ENCODE assay signal across 11 mouse cellular contexts in the genomic region with DNA sequence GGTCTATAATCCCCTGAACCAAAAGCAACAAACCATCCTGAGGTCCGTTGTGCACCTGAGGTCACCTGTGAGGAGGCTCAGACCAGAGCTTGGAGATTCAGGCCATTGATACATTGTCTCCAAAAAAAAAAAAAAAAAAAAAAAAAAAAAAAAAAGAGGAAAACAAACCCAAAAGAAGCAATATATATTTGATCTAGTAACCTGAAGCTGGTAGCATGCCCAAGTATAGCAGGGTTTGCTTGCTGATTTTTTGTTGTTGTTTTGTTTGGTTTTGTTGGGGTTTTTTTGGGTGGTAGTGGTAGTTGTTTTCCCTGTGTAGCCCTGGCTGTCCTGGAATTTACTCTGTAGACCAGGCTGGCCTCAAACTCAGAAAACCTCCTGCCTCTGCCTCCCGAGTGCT. TPM values are rescaled to one million over a fixed set of nuclear protein-coding genes. Genes with fewer than 3 reads are reported as not detected.
DNase-seq lines count a peak whose midpoint lies in the region; ATAC-seq lines count a peak whose summit lies in the region.
"Had no signal": no experiment of that assay in that cellular context is flagged by ENCODE, and none has a peak within 500 bp of the region (broad histone marks: within the 10 kb centered on the region; RNA-seq: fewer than 3 reads in every experiment).

No protein-coding gene starts in this region.

- 68% methylated on average over 2 of the region's 2 CpGs for WGBS in heart, embryonic 11.5 days (ENCODE audit: insufficient replicate concordance)
- WGBS in neural tube, embryonic 11.5 days = 78% methylated on average over 2 of the region's 2 CpGs
- 82% methylated on average over 2 of the region's 2 CpGs for WGBS in limb, embryonic 11.5 days
- 75% methylated on average over 2 of the region's 2 CpGs for WGBS in stomach, embryonic 16.5 days

- no peak for ATAC-seq in heart, embryonic 11.5 days (replicated peaks; ENCODE audit: insufficient number of reproducible peaks, low FRiP score, low TSS enrichment)
- ATAC-seq in neural tube, embryonic 11.5 days (ENCODE audit: insufficient read depth, low FRiP score, low TSS enrichment) = no peak
- no peak for ATAC-seq in limb, embryonic 11.5 days (ENCODE audit: insufficient number of reproducible peaks, low FRiP score, low TSS enrichment, low read depth)
- ATAC-seq in stomach, embryonic 16.5 days (ENCODE audit: insufficient read depth, low FRiP score) = no peak

- peaks cover 5% of the 10 kb centered on the region; the same call in 1 of the 2 replicates for H3K36me3 ChIP-seq in heart, embryonic 11.5 days (ENCODE audit: control insufficient read depth, insufficient read depth, low read length)
- no peaks in the 10 kb centered on the region for H3K36me3 ChIP-seq in neural tube, embryonic 11.5 days (ENCODE audit: control insufficient read depth, insufficient read depth, low read length)
- no peaks in the 10 kb centered on the region; the same call in 1 of the 2 replicates for H3K36me3 ChIP-seq in limb, embryonic 11.5 days (ENCODE audit: control insufficient read depth, insufficient read depth, low read length)
- no peaks in the 10 kb centered on the region for H3K36me3 ChIP-seq in stomach, embryonic 16.5 days (ENCODE audit: control insufficient read depth, insufficient read depth, low read length)

- no peaks in the 10 kb centered on the region for H3K9me3 ChIP-seq in heart, embryonic 11.5 days (replicated peaks; ENCODE audit: control insufficient read depth, low read length)
- no peaks in the 10 kb centered on the region for H3K9me3 ChIP-seq in neural tube, embryonic 11.5 days (ENCODE audit: control insufficient read depth, low read length)
- H3K9me3 ChIP-seq in limb, embryonic 11.5 days (ENCODE audit: control insufficient read depth, low read length) = no peaks in the 10 kb centered on the region
- no peaks in the 10 kb centered on the region for H3K9me3 ChIP-seq in stomach, embryonic 16.5 days (replicated peaks; ENCODE audit: control insufficient read depth, low read length)

- intact Hi-C loops in heart, postnatal 10 days (cut with DNase I) = no loop called here

- peak overlapping the region; percentile 54 for H3K4me3 ChIP-seq in heart, embryonic 11.5 days (ENCODE audit: low read depth, low read length)
- peak overlapping the region; percentile 63 for H3K4me3 ChIP-seq in neural tube, embryonic 11.5 days (ENCODE audit: low read depth, low read length)
- H3K4me3 ChIP-seq in limb, embryonic 11.5 days (ENCODE audit: low read depth, low read length) = peak overlapping the region; percentile 65
- H3K4me3 ChIP-seq in stomach, embryonic 16.5 days (replicated peaks; ENCODE audit: low read length) = peak overlapping the region; percentile 74

- peak overlapping the region; percentile 66 for H3K4me2 ChIP-seq in heart, embryonic 11.5 days
- peak overlapping the region; percentile 59 for H3K4me2 ChIP-seq in neural tube, embryonic 11.5 days (ENCODE audit: low read depth)
- peak overlapping the region; percentile 56 for H3K4me2 ChIP-seq in limb, embryonic 11.5 days (ENCODE audit: low read depth, severe bottlenecking)
- H3K4me2 ChIP-seq in stomach, embryonic 16.5 days (ENCODE audit: low read depth, low read length) = peak overlapping the region; percentile 55

- H3K27ac ChIP-seq in heart, embryonic 11.5 days (ENCODE audit: low read depth, low read length) = no peak overlapping the region
- H3K27ac ChIP-seq in neural tube, embryonic 11.5 days (ENCODE audit: low read depth, low read length) = no peak overlapping the region
- no peak overlapping the region for H3K27ac ChIP-seq in limb, embryonic 11.5 days (replicated peaks; ENCODE audit: low read depth, low read length)
- H3K27ac ChIP-seq in stomach, embryonic 16.5 days (ENCODE audit: low read length) = no peak overlapping the region

- no peak for DNase-seq in heart, postnatal 10 days
- no peak for DNase-seq in neural tube, embryonic 11.5 days (ENCODE audit: low spot score)
- no peak for DNase-seq in neural tube, embryonic 10.5 days (ENCODE audit: extremely low spot score, low spot score)
- DNase-seq in limb, embryonic 11.5 days (ENCODE audit: low spot score) = no peak
- no peak for DNase-seq in gastrocnemius, adult 8-10 months (ENCODE audit: low spot score in 2 of 2)
- DNase-seq in embryo, embryonic 11 days = no peak
- DNase-seq: adrenal gland, postnatal 25 days; kidney, adult 9 months; lung, postnatal 4 days had no signal

- H3K4me1 ChIP-seq in heart, embryonic 11.5 days (ENCODE audit: control insufficient read depth, insufficient read depth, low read length) = peaks cover 4% of the 10 kb centered on the region; the same call in 1 of the 2 replicates
- peaks cover 3% of the 10 kb centered on the region; the same call in 1 of the 2 replicates for H3K4me1 ChIP-seq in neural tube, embryonic 11.5 days (ENCODE audit: control insufficient read depth, insufficient read depth, low read length)
- H3K4me1 ChIP-seq in limb, embryonic 11.5 days (ENCODE audit: control insufficient read depth, insufficient read depth, low read length) = peaks cover 4% of the 10 kb centered on the region; the same call in 1 of the 2 replicates
- peaks cover 7% of the 10 kb centered on the region; the same call in 1 of the 2 replicates for H3K4me1 ChIP-seq in stomach, embryonic 16.5 days (ENCODE audit: control insufficient read depth, insufficient read depth, low read length)

- peak overlapping the region; percentile 50; the same call in 1 of the 2 replicates for H3K9ac ChIP-seq in heart, embryonic 11.5 days (ENCODE audit: low read depth, low read length)
- no peak overlapping the region for H3K9ac ChIP-seq in neural tube, embryonic 11.5 days (ENCODE audit: low read length)
- no peak overlapping the region for H3K9ac ChIP-seq in limb, embryonic 11.5 days (ENCODE audit: low read length)
- H3K9ac ChIP-seq in stomach, embryonic 16.5 days (ENCODE audit: low read length) = no peak overlapping the region

- H3K27me3 ChIP-seq in heart, embryonic 11.5 days (ENCODE audit: control insufficient read depth, insufficient read depth, low read length) = no peaks in the 10 kb centered on the region
- H3K27me3 ChIP-seq in neural tube, embryonic 11.5 days (ENCODE audit: control insufficient read depth, insufficient read depth, low read length) = no peaks in the 10 kb centered on the region
- H3K27me3 ChIP-seq in limb, embryonic 11.5 days (ENCODE audit: control insufficient read depth, insufficient read depth, low read length) = no peaks in the 10 kb centered on the region
- H3K27me3 ChIP-seq in stomach, embryonic 16.5 days (ENCODE audit: control insufficient read depth, insufficient read depth, low read length) = no peaks in the 10 kb centered on the region

RNA-seq across cellular contexts. Expression of gene Kifc5b, which starts 1.5 kb away (rescaled TPM):
- polyA plus RNA-seq in heart, embryonic 11.5 days (2014; fragmentation: Nextera tagmentation; extraction: Ambion mirVana) = 6.3 and 6.9 TPM in 2 replicates
- 1 to 10 TPM; 3.9 to 4.1 TPM for total RNA-seq in heart, postnatal 10 days (2021)
- polyA plus RNA-seq in neural tube, embryonic 11.5 days (2014; fragmentation: Nextera tagmentation; extraction: Ambion mirVana) = 5.6 and 5.8 TPM in 2 replicates
- polyA plus RNA-seq in limb, embryonic 11.5 days (2014; fragmentation: Nextera tagmentation; extraction: Ambion mirVana) = 7.3 and 9.8 TPM in 2 replicates
- polyA plus RNA-seq in stomach, embryonic 16.5 days (2015; fragmentation: Nextera tagmentation; extraction: Ambion mirVana) = 6.4 and 6.9 TPM in 2 replicates
- under 1 TPM; 0.22 to 0.83 (median 0.41) TPM for total RNA-seq in gastrocnemius, adult 8-10 months (2022)

RNA-seq across cellular contexts. Expression of gene Phf1, which starts 14.5 kb away (rescaled TPM):
- polyA plus RNA-seq in heart, embryonic 11.5 days (2014; fragmentation: Nextera tagmentation; extraction: Ambion mirVana) = 5.7 and 5.9 TPM in 2 replicates
- 10 to 100 TPM; 10.1 to 12.4 TPM for total RNA-seq in heart, postnatal 10 days (2021)
- polyA plus RNA-seq in neural tube, embryonic 11.5 days (2014; fragmentation: Nextera tagmentation; extraction: Ambion mirVana) = 5.8 and 6.4 TPM in 2 replicates
- 4.7 and 5.0 TPM in 2 replicates for polyA plus RNA-seq in limb, embryonic 11.5 days (2014; fragmentation: Nextera tagmentation; extraction: Ambion mirVana)
- 7.3 and 7.7 TPM in 2 replicates for polyA plus RNA-seq in stomach, embryonic 16.5 days (2015; fragmentation: Nextera tagmentation; extraction: Ambion mirVana)
- 10 to 100 TPM in 2 of 4 experiments, 1 to 10 TPM in 2; 7.7 to 10.7 (median 9.9) TPM for total RNA-seq in gastrocnemius, adult 8-10 months (2022)

RNA-seq across cellular contexts. Expression of gene Cuta, which starts 21.0 kb away (rescaled TPM):
- 134 and 145 TPM in 2 replicates for polyA plus RNA-seq in heart, embryonic 11.5 days (2014; fragmentation: Nextera tagmentation; extraction: Ambion mirVana)
- 100 to 1,000 TPM; 102 to 105 TPM for total RNA-seq in heart, postnatal 10 days (2021)
- 136 and 138 TPM in 2 replicates for polyA plus RNA-seq in neural tube, embryonic 11.5 days (2014; fragmentation: Nextera tagmentation; extraction: Ambion mirVana)
- 164 and 170 TPM in 2 replicates for polyA plus RNA-seq in limb, embryonic 11.5 days (2014; fragmentation: Nextera tagmentation; extraction: Ambion mirVana)
- 173 and 178 TPM in 2 replicates for polyA plus RNA-seq in stomach, embryonic 16.5 days (2015; fragmentation: Nextera tagmentation; extraction: Ambion mirVana)
- total RNA-seq in gastrocnemius, adult 8-10 months (2022) = 100 to 1,000 TPM; 102 to 113 (median 108) TPM

RNA-seq across cellular contexts. Expression of gene Syngap1, which starts 22.7 kb away (rescaled TPM):
- polyA plus RNA-seq in heart, embryonic 11.5 days (2014; fragmentation: Nextera tagmentation; extraction: Ambion mirVana) = 2.9 and 3.7 TPM in 2 replicates
- 10 to 100 TPM in 1 of 2 experiments, 1 to 10 TPM in 1; 9.3 to 10.8 TPM for total RNA-seq in heart, postnatal 10 days (2021)
- 2.6 and 2.8 TPM in 2 replicates for polyA plus RNA-seq in neural tube, embryonic 11.5 days (2014; fragmentation: Nextera tagmentation; extraction: Ambion mirVana)
- 3.1 and 3.5 TPM in 2 replicates for polyA plus RNA-seq in limb, embryonic 11.5 days (2014; fragmentation: Nextera tagmentation; extraction: Ambion mirVana)
- 1.3 and 1.6 TPM in 2 replicates for polyA plus RNA-seq in stomach, embryonic 16.5 days (2015; fragmentation: Nextera tagmentation; extraction: Ambion mirVana)
- 1 to 10 TPM; 1.4 to 2.6 (median 1.9) TPM for total RNA-seq in gastrocnemius, adult 8-10 months (2022)

RNA-seq across cellular contexts. Expression of gene Zbtb9, which starts 54.6 kb away (rescaled TPM):
- polyA plus RNA-seq in heart, embryonic 11.5 days (2014; fragmentation: Nextera tagmentation; extraction: Ambion mirVana) = 6.8 and 7.9 TPM in 2 replicates
- 1 to 10 TPM; 2.7 to 4.9 TPM for total RNA-seq in heart, postnatal 10 days (2021)
- 13.5 and 14.1 TPM in 2 replicates for polyA plus RNA-seq in neural tube, embryonic 11.5 days (2014; fragmentation: Nextera tagmentation; extraction: Ambion mirVana)
- 11.5 and 14.0 TPM in 2 replicates for polyA plus RNA-seq in limb, embryonic 11.5 days (2014; fragmentation: Nextera tagmentation; extraction: Ambion mirVana)
- 14.1 and 14.8 TPM in 2 replicates for polyA plus RNA-seq in stomach, embryonic 16.5 days (2015; fragmentation: Nextera tagmentation; extraction: Ambion mirVana)
- total RNA-seq in gastrocnemius, adult 8-10 months (2022) = 1 to 10 TPM; 1.1 to 1.6 (median 1.5) TPM
